Mouse (Mus musculus): ENCODE measurements at regions not wholly inside any gene's neighbourhood (a gene's known extent, or its start where the extent isn't known, plus 50 kb on each side); places are given as distances from the start of the nearest gene placed in this dataset.

DNA sequence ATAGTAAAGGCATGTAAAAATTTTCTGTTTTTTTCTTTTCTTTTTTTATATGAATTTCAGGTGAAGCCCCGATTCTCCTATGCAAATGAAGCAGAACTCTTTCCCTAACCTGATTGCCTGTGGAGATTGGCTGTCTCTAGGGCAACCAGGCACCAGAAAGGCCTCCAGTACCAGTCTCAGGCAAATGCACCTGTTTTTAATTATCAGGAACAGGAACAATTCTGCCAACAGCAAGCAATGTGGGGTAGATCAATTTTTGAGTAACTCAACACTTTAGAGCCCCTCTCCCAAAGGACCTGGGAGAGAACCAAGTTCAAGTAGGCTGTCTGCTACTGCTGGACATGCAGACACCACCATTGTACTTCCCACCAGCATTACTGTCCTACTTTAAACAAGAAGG lies 310.6 kb downstream of the Fam84a start:
- no peak for TF ChIP-seq CTCF (IDR thresholded peaks at IDR 0.05)
- no peak for TF ChIP-seq POLR2A (IDR thresholded peaks at IDR 0.05; ENCODE audit: insufficient read depth, low read depth, low read length)
- TF ChIP-seq EP300 (IDR thresholded peaks at IDR 0.05; ENCODE audit: insufficient read depth, low read depth, low read length) = no peak

Measured in heart, adult 2 months (tissue).